Mouse (Mus musculus): ENCODE measurements around the gene Adat3.
A peak's percentile ranks its signal among the peaks of the same experiment; 100 is the strongest.

Gene Adat3

GRCm38 (mm10) chr10:80602698-80603325 lies at the start of gene Adat3, which contains the start of gene Scamp4:
Gene Adat3, plus strand, starts transcription at chr10:80602880.
Gene Scamp4, plus strand, starts transcription at chr10:80602872.
- peak; percentile 94 for DNase-seq (ENCODE audit: low spot score)

- DNase-seq (ENCODE audit: low spot score) = no peak
Observed at GRCm38 (mm10) chr10:80553575-80553974, 49.1 kb upstream of the Adat3 start.

- DNase-seq (ENCODE audit: low spot score) = no peak
Observed at GRCm38 (mm10) chr10:80553997-80554396, 48.7 kb upstream of the Adat3 start.

GRCm38 (mm10) chr10:80557346-80557965 lies 45.2 kb upstream of the Adat3 start:
- DNase-seq (ENCODE audit: low spot score) = peak; percentile 75

GRCm38 (mm10) chr10:80559431-80559830 lies 43.2 kb upstream of the Adat3 start:
- no peak for DNase-seq (ENCODE audit: low spot score)

DNA sequence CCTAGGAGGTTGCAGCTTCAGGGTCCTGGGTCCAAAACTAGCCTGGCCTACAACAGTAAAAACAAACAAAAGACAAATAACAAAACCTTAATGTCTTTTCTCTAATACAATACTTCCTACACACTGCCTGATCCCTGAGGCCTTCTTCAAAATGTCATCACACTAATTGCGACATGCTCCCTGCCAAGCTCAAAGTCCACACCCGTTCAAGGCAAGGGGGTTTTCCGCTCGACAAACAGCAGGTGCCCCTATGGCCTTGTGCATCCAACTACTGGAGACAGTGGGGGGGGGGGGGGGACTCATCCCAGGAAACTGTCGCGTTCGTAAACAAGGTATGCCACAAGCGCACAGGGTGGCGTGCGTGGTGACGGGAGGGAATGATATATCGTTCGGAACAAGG lies 42.1 kb upstream of the Adat3 start:
- DNase-seq (ENCODE audit: low spot score) = no peak

DNA sequence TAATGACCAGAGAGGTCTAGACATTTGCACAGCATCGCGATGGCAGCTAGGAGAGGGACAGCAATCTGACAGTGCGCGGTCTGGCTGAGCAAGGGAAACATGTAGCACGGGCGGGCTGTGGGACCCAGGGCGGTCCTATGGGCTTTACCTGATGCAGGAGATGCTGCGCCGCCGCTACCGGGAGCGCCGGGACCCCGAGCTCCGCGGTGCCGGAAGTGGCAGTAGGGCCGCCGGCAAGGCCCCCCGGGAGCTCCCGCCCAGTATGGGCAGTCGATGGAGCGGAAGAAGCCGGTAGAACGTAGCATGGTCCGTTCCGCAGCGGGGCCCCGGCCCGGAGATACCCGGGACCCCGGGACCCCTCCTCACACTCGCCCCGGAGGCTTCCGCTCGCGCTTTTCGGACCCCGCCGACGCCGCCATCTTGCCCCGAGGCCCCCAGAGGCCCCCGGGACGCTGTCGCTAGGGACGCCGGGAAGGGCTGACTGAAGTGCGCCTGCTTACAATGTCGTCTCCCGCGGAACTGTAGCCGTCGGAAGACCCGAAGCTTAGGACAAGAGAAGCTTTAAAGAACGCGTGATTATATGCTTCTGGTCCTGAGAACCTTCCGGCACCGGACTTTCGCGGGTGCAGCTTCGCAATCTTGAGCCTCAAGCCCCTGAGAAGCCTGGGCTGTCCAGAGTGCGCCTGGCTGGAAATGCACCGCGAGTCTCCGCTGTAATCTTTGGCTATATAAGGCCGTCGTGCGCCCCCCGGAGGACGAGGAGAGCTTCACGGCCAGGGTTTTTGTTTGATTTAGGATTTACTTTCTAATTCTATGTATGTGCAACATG lies 41.4 kb upstream of the Adat3 start, which contains the start of gene Rexo1:
Rexo1 (minus strand) TSS at position 445 of the 829 bp plus-strand sequence.
- DNase-seq (ENCODE audit: low spot score) = peak; percentile 94

DNA sequence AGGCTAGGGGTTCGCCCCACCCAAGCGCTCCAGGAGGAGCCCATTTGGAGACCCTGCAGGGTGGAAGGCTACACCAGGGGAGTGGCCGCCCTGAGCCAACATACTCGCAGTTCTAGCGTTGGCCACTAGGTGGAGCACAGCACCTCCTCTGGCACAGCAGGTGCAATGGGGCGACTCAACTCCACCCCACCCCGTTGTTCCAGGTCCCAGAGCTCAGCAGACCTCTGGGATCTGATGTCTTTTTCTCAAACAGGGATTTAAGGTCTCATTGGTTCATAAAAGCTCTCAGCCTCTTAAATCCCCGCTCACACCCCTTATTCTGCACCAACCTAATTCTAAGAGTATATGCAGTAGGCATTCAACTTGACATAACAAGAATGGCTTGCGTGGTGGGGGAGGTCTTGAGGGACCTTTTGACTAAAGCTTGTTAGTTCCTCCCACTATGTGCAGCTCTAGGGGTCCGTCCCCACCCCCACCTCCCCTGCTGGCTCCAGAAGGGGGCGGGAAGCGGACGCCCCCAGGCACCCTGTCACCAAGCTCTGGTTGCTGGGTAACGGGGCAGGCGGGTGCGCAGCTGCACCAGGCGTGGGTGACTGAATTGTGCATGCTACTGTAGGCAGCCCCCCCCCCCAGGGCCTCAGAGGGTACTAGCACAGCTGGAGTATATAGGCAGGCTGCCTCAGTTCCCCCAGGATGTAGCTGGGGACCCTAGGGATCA lies 36.1 kb upstream of the Adat3 start:
- peak; percentile 88 for DNase-seq (ENCODE audit: low spot score)

GRCm38 (mm10) chr10:80568876-80569275 lies 33.8 kb upstream of the Adat3 start:
- DNase-seq (ENCODE audit: low spot score) = no peak

- DNase-seq (ENCODE audit: low spot score) = peak; percentile 65
Observed at GRCm38 (mm10) chr10:80569664-80570066, 33.0 kb upstream of the Adat3 start.

DNA sequence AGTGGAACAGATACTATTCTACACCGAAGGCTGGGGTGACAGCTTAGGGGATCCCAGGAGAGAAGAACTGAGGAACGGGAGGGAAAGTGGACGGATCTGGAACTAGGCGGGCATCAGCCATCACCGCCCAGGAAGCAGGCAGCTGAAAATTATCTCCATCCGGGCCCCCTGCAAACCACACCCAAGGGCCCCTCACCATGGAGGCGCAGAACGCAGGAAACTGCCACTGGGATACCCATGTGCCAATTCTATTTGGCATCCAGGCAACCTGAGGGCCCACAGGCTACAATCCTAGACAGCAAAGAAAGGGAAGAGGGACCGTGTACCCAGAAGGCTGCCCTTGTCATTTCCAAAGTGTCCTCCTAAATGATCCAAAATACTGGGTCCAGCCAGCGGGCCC lies 32.3 kb upstream of the Adat3 start:
- DNase-seq (ENCODE audit: low spot score) = no peak

- no peak for DNase-seq (ENCODE audit: low spot score)
Observed at GRCm38 (mm10) chr10:80570871-80571836, 31.5 kb upstream of the Adat3 start.

- DNase-seq (ENCODE audit: low spot score) = no peak
Observed at GRCm38 (mm10) chr10:80572477-80572876, 30.2 kb upstream of the Adat3 start.

GRCm38 (mm10) chr10:80573944-80574343 lies 28.7 kb upstream of the Adat3 start:
- DNase-seq (ENCODE audit: low spot score) = no peak

DNA sequence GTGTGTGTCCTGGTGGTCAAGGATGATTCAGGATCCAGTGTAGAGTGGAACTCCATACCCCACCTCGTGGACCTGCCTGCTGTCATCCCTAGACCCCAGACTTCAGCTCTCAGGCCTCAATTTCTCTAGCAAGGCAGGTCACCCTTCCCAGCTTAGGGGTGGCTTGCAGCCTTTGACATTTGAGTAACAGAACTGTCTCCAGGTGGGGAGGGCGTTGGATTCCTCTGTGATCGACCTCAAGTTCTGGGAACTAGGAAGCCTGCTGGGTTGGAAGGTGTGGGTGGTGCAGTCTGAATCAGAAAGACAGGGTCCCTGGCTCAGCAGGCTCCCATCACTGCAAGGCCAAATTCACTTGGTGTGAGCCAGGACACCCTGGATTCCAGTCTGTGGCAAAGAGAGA lies 27.8 kb upstream of the Adat3 start:
- no peak for DNase-seq (ENCODE audit: low spot score)

DNA sequence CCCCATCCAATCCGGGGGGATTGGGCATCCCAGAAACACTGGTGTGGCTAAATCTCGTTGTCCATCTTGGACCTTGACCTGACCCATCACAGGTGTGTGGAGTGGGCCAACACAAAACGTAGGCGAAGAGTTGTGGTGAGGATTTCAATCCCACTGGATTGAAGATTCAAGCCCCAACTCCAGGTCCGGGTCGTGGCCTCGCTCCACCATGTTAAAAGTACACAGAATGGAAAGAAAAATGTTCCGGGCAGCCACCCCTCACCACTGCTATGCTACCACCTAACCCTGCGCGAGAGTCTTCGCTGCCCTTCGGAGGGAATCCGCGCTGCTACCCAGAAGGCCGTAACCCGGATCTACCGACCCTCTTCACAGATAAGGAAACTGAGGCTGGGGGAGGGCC lies 26.8 kb upstream of the Adat3 start:
- DNase-seq (ENCODE audit: low spot score) = no peak

GRCm38 (mm10) chr10:80576351-80577194 lies 26.1 kb upstream of the Adat3 start:
- peak; percentile 65 for DNase-seq (ENCODE audit: low spot score)

DNA sequence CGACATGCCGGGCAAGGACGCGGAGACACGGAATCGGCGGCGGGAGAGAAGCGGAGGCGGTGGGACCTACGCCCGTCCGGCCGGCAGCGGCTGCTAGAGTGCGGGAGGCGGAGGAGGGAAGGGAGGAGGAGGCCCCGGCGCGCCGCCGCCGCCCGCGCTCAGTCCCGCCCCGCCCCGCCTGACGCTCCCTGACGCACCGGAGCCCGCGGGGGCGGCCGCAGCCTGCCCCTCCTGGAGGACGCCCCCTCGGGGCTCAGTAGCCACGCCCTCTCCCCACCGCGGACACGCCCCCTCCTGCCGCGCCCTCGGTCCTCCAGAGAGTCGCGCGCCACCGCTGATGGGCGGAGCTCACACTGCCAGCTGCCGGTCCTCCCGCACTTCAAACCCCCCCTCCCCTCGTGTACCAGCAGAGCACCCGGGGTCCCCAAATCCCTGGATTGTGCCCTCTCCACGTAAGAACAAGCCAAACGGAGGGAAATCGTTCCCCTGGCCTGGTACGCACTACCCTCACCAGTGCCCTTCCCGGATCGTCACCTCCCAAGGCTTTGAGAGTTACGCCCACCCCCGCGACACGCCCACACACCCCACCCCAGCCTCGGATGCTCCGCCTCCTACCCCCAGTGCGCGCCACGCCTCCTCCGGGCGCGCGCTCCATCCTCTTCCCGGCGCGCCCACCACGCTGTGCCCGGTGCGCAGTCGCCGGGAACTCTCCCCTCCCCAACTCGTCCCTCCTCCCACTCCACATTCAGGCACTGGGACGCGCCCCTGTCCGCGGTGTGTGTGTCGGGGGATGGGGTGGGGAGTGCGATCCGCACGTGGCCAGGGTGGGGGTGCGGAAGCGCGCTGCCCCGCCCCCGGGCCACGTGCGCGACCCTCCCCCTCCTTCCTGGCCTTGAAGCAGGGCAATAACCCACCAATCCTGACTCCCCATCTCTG lies 25.2 kb upstream of the Adat3 start, which contains the start of gene Klf16:
Klf16 (minus strand) TSS at position 127 of the 936 bp plus-strand sequence.
- DNase-seq (ENCODE audit: low spot score) = peak; percentile 99

Measured in urinary bladder, postnatal 14 days (tissue).